In the genomic region with DNA sequence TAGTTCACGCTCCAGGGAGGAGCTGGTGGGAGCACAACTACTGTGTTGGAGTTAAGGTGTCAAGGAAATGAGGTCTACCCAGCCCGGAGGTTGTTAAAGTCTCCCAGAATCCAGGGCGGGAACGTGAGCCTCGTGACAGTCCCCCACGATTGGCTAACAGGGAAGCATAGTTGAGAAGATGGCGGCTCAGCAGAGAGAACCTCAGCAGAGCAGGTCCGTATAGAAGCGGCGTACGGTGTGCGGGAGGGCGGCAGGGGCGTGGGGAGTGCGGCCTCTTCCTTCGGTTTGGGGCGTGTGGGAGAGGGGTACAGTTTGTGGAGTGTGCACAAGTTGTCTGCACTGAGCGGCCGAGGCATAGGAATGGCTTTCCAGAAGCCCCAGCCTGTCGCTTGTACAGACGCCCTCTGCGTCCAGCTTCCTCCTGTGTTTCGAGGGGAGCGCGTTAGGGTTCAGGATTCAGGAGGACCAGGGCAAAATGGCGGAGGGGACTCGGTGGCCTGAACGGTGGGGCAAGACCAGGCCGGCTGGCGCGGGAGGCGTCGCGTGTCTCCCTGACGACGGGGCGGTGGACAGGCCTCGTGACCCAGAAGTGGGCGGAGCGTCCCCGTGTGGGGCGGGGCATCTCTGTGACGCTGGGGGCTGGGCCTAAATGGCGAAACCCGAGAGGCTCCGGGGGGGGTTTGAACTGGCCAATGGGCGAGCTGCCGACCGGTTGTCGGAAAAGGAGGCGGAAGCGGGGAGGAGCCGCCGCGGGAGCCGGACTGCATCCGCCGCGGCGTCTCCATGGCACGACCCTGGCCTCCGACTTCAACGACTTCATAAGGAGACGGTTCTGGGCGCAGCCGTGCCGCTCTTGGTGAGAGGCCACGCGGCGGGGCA, we compare ENCODE assay signal across 1 mouse cellular context.
TF ChIP-seq lines count a peak whose summit lies in the region.

A gene (plus strand): TSS at position 156 of the 879 bp plus-strand sequence.

TF ChIP-seq in CH12.LX, 34 proteins besides CTCF, POLR2A, EP300 and RAD21 (continued from another document):
- no peak for TF ChIP-seq RCOR1 (conservative IDR thresholded peaks at IDR 0.05; ENCODE audit: low read depth, low read length)
- no peak for TF ChIP-seq MAFK (IDR thresholded peaks at IDR 0.05; ENCODE audit: insufficient replicate concordance, low read length)
- TF ChIP-seq USF1 (IDR thresholded peaks at IDR 0.05; ENCODE audit: low read depth, low read length) = peak; percentile 88
- no peak for TF ChIP-seq POLR2AphosphoS2 (IDR thresholded peaks at IDR 0.05; ENCODE audit: low read depth, low read length)
- TF ChIP-seq NELFE (IDR thresholded peaks at IDR 0.05; ENCODE audit: low read depth, low read length) = peak; percentile 77
- TF ChIP-seq ZNF384 (IDR thresholded peaks at IDR 0.05; ENCODE audit: low read depth, low read length) = no peak
- TF ChIP-seq UBTF (IDR thresholded peaks at IDR 0.05; ENCODE audit: low read depth, low read length) = no peak
- TF ChIP-seq MAX (IDR thresholded peaks at IDR 0.05; ENCODE audit: low read length) = peak; percentile 79; the same call in 1 of the 2 replicates
- 0 out of 2 replicates have a peak, but pooled peaks have one; percentile 17 for TF ChIP-seq KAT2A (IDR thresholded peaks at IDR 0.05; ENCODE audit: insufficient replicate concordance, low read length)
- TF ChIP-seq SMC3 (IDR thresholded peaks at IDR 0.05; ENCODE audit: low read depth, low read length) = no peak
- TF ChIP-seq NRF1 (IDR thresholded peaks at IDR 0.05; ENCODE audit: low read depth, low read length) = peak; percentile 37
- 0 out of 2 replicates have a peak, but pooled peaks have one; percentile 7 for TF ChIP-seq IRF4 (IDR thresholded peaks at IDR 0.05; ENCODE audit: low read depth, low read length)
- TF ChIP-seq E2F4 (IDR thresholded peaks at IDR 0.05; ENCODE audit: insufficient replicate concordance, low read depth, low read length) = no peak
- no peak for TF ChIP-seq JUN (IDR thresholded peaks at IDR 0.05; ENCODE audit: insufficient read depth, low read depth, low read length)
- no peak for TF ChIP-seq JUND (conservative IDR thresholded peaks at IDR 0.05; ENCODE audit: low read depth, low read length)
- peak; percentile 35; the same call in 1 of the 2 replicates for TF ChIP-seq BHLHE40 (IDR thresholded peaks at IDR 0.05; ENCODE audit: low read depth, low read length)
- 0 out of 2 replicates have a peak, but pooled peaks have one; percentile 80 for TF ChIP-seq SIN3A (IDR thresholded peaks at IDR 0.05; ENCODE audit: low read length)
- TF ChIP-seq ZC3H11A (IDR thresholded peaks at IDR 0.05; ENCODE audit: low read depth, low read length) = no peak
- no peak for TF ChIP-seq ZKSCAN1 (IDR thresholded peaks at IDR 0.05; ENCODE audit: borderline replicate concordance, low read depth, low read length)
- peak; percentile 55 for TF ChIP-seq TCF12 (IDR thresholded peaks at IDR 0.05; ENCODE audit: low read depth, low read length)
- peak; percentile 94; the same call in 1 of the 2 replicates for TF ChIP-seq MXI1 (IDR thresholded peaks at IDR 0.05; ENCODE audit: low read depth, low read length)
- no peak; the same call in none of the 2 replicates for TF ChIP-seq ZMIZ1 (IDR thresholded peaks at IDR 0.05; ENCODE audit: low read depth, low read length)
- TF ChIP-seq MYC (IDR thresholded peaks at IDR 0.05; ENCODE audit: low read depth, low read length) = no peak
